Mouse (Mus musculus) erythroblast, embryonic 14.5 days (primary cell): ENCODE results near the gene Pex16.

Experiments
- GATA1 ChIP-seq: IDR thresholded peaks from 2 replicates; pipeline ENCODE4 v1.6.1; 2012; ENCODE audit warnings: low read length, inconsistent platforms, mixed read lengths
- TAL1 ChIP-seq: IDR thresholded peaks from 3 replicates; pipeline ENCODE4 v1.6.1; 2012; ENCODE audit warnings: low read length, inconsistent platforms, mixed read lengths

DNA sequence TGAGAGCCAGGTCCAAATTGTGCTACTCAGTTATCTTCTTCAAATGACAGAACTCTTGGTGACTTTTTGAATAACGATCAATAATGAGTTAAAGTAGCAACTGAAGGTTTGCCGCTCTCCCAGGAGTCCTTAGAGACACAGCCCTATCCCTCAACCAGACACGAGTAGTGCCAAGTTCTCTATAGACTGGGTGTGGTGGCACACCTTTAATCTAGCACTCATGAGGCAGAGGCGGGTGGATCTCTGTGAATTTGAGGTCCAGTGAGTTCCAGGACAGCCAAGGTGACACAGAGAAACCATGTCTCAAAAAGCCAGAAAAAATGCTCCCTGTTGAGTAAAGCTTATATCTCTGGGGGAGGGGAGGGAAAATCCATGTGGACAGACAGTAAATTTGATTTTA is 46.9 kb upstream of the Pex16 start:
- TF ChIP-seq GATA1 (no peak), TAL1 (no peak)
